In genomic region chr8:12260476-12261029, GRCm38 (mm10) we compare ENCODE assay signal across 15 mouse cellular contexts. TPM values are rescaled to one million over a fixed set of nuclear protein-coding genes. Genes with fewer than 3 reads are reported as not detected.
"Had no signal": no experiment of that assay in that cellular context is flagged by ENCODE, and none has a peak within 500 bp of the region (broad histone marks: within the 10 kb centered on the region; RNA-seq: fewer than 3 reads in every experiment).

No protein-coding gene starts in this region.

- H3K9me3 ChIP-seq: kidney, embryonic 15.5 days; limb, embryonic 13.5 days; midbrain, embryonic 10.5 days had no signal

- H3K27ac ChIP-seq: kidney, embryonic 15.5 days; limb, embryonic 13.5 days; liver, embryonic 14.5 days had no signal

- H3K4me3 ChIP-seq: kidney, embryonic 15.5 days; limb, embryonic 13.5 days; midbrain, embryonic 10.5 days had no signal

- H3K9ac ChIP-seq: kidney, embryonic 15.5 days; limb, embryonic 13.5 days; liver, embryonic 14.5 days had no signal

- H3K4me1 ChIP-seq: kidney, embryonic 15.5 days; limb, embryonic 13.5 days had no signal

- ATAC-seq: midbrain, embryonic 16.5 days had no signal

- DNase-seq: kidney, adult 2 months; kidney, postnatal 14 days; lung, adult 2 months; right cerebral cortex, postnatal 14 days; thymus, adult 18-20 months; thymus, postnatal 14 days had no signal

- H3K4me2 ChIP-seq: kidney, embryonic 15.5 days; limb, embryonic 13.5 days had no signal

- H3K36me3 ChIP-seq: kidney, embryonic 15.5 days; limb, embryonic 13.5 days; midbrain, embryonic 10.5 days had no signal

RNA-seq across cellular contexts. Expression of gene A230072I06Rik, which starts 18.1 kb away (rescaled TPM):
- polyA plus RNA-seq: kidney, adult 2 months; kidney, embryonic 15.5 days; large intestine, adult 2 months; limb, embryonic 13.5 days; liver, adult 2 months; liver, embryonic 14.5 days; lung, adult 2 months; midbrain, embryonic 10.5 days; midbrain, embryonic 16.5 days; neural tube, embryonic 14.5 days; spleen, adult 2 months had no signal
